Comparison of ENCODE assay signal across 15 mouse cellular contexts in genomic region chrX:16656511-16656910, GRCm38 (mm10). TPM values are rescaled to one million over a fixed set of nuclear protein-coding genes. Genes with fewer than 3 reads are reported as not detected.
DNase-seq lines count a peak whose midpoint lies in the region; ATAC-seq and TF ChIP-seq lines count a peak whose summit lies in the region.
"Had no signal": no experiment of that assay in that cellular context is flagged by ENCODE, and none has a peak within 500 bp of the region (broad histone marks: within the 10 kb centered on the region; RNA-seq: fewer than 3 reads in every experiment).

No protein-coding gene starts in this region.

- WGBS in heart, embryonic 10.5 days = 77% methylated on average over 2 of the region's 2 CpGs
- WGBS in lung, embryonic 14.5 days = 56% methylated on average over 2 of the region's 2 CpGs
- WGBS in embryonic facial prominence, embryonic 14.5 days = 61% methylated on average over 2 of the region's 2 CpGs

- no peak overlapping the region for H3K9ac ChIP-seq in lung, embryonic 14.5 days
- H3K9ac ChIP-seq in embryonic facial prominence, embryonic 14.5 days (ENCODE audit: low read depth, low read length) = no peak overlapping the region
- H3K9ac ChIP-seq: intestine, embryonic 15.5 days; liver, postnatal 0 days; midbrain, embryonic 12.5 days; neural tube, embryonic 12.5 days; stomach, embryonic 15.5 days had no signal

- H3K27ac ChIP-seq in heart, embryonic 10.5 days = no peak overlapping the region
- no peak overlapping the region for H3K27ac ChIP-seq in lung, embryonic 14.5 days (ENCODE audit: low read depth)
- H3K27ac ChIP-seq in embryonic facial prominence, embryonic 14.5 days (replicated peaks; ENCODE audit: low read depth, low read length) = no peak overlapping the region
- H3K27ac ChIP-seq: forebrain, embryonic 10.5 days; intestine, embryonic 15.5 days; midbrain, embryonic 12.5 days; neural tube, embryonic 12.5 days; stomach, embryonic 15.5 days had no signal

- H3K4me3 ChIP-seq in heart, embryonic 10.5 days = no peak overlapping the region
- H3K4me3 ChIP-seq in lung, embryonic 14.5 days (ENCODE audit: low read depth, low read length) = no peak overlapping the region
- no peak overlapping the region for H3K4me3 ChIP-seq in embryonic facial prominence, embryonic 14.5 days (ENCODE audit: low read depth, low read length)
- H3K4me3 ChIP-seq: forebrain, embryonic 10.5 days; intestine, embryonic 15.5 days; midbrain, embryonic 12.5 days; neural tube, embryonic 12.5 days; stomach, embryonic 15.5 days had no signal

- DNase-seq in heart, adult 11 months = peak; percentile 78
- DNase-seq in heart, embryonic 10.5 days (ENCODE audit: low spot score) = no peak
- peak; percentile 72 for DNase-seq in lung, embryonic 14.5 days
- DNase-seq in lung, postnatal 4 days = no peak
- peak; percentile 53 for DNase-seq in embryonic facial prominence, embryonic 14.5 days (ENCODE audit: low spot score)
- peak; percentile 9 for DNase-seq in mesoderm, embryonic 11.5 days (ENCODE audit: low read depth, low spot score)
- DNase-seq in urinary bladder, postnatal 10 days (ENCODE audit: low spot score) = no peak
- no peak for DNase-seq in layer of hippocampus, postnatal 14 days (ENCODE audit: low spot score in 2 of 2)
- DNase-seq: liver, postnatal 0 days; thymus, postnatal 25 days had no signal

- H3K4me2 ChIP-seq in lung, embryonic 14.5 days = no peak overlapping the region
- no peak overlapping the region for H3K4me2 ChIP-seq in embryonic facial prominence, embryonic 14.5 days (ENCODE audit: low read depth, low read length)
- H3K4me2 ChIP-seq: intestine, embryonic 15.5 days; midbrain, embryonic 12.5 days; neural tube, embryonic 12.5 days; stomach, embryonic 15.5 days had no signal

- H3K4me1 ChIP-seq in heart, embryonic 10.5 days = no peaks in the 10 kb centered on the region
- no peaks in the 10 kb centered on the region for H3K4me1 ChIP-seq in lung, embryonic 14.5 days (ENCODE audit: insufficient read depth)
- no peaks in the 10 kb centered on the region for H3K4me1 ChIP-seq in embryonic facial prominence, embryonic 14.5 days (ENCODE audit: control insufficient read depth, insufficient read depth, low read length)
- H3K4me1 ChIP-seq: forebrain, embryonic 10.5 days; intestine, embryonic 15.5 days; midbrain, embryonic 12.5 days; neural tube, embryonic 12.5 days; stomach, embryonic 15.5 days had no signal

- H3K36me3 ChIP-seq in heart, embryonic 10.5 days = no peaks in the 10 kb centered on the region
- no peaks in the 10 kb centered on the region for H3K36me3 ChIP-seq in lung, embryonic 14.5 days (ENCODE audit: insufficient read depth)
- no peaks in the 10 kb centered on the region for H3K36me3 ChIP-seq in embryonic facial prominence, embryonic 14.5 days (ENCODE audit: control insufficient read depth, insufficient read depth, low read length)
- H3K36me3 ChIP-seq: forebrain, embryonic 10.5 days; intestine, embryonic 15.5 days; midbrain, embryonic 12.5 days; neural tube, embryonic 12.5 days; stomach, embryonic 15.5 days had no signal

- no peaks in the 10 kb centered on the region for H3K27me3 ChIP-seq in heart, embryonic 10.5 days (ENCODE audit: insufficient read depth, poor library complexity, severe bottlenecking)
- H3K27me3 ChIP-seq in lung, embryonic 14.5 days (ENCODE audit: insufficient read depth, low read length) = no peaks in the 10 kb centered on the region
- H3K27me3 ChIP-seq in embryonic facial prominence, embryonic 14.5 days (replicated peaks; ENCODE audit: control insufficient read depth, insufficient read depth, low read length) = no peaks in the 10 kb centered on the region
- H3K27me3 ChIP-seq: intestine, embryonic 15.5 days; midbrain, embryonic 12.5 days; neural tube, embryonic 12.5 days; stomach, embryonic 15.5 days had no signal

- H3K9me3 ChIP-seq in heart, embryonic 10.5 days = no peaks in the 10 kb centered on the region
- H3K9me3 ChIP-seq in lung, embryonic 14.5 days (ENCODE audit: low read depth, low read length) = no peaks in the 10 kb centered on the region
- H3K9me3 ChIP-seq in embryonic facial prominence, embryonic 14.5 days (ENCODE audit: control insufficient read depth, low read length) = no peaks in the 10 kb centered on the region
- H3K9me3 ChIP-seq: forebrain, embryonic 10.5 days; intestine, embryonic 15.5 days; midbrain, embryonic 12.5 days; neural tube, embryonic 12.5 days; stomach, embryonic 15.5 days had no signal

- ATAC-seq in lung, embryonic 14.5 days (ENCODE audit: insufficient read depth) = no peak
- ATAC-seq in embryonic facial prominence, embryonic 14.5 days (ENCODE audit: low read depth) = no peak
- ATAC-seq: intestine, embryonic 15.5 days; liver, postnatal 0 days had no signal

- no peak for TF ChIP-seq CTCF in lung, embryonic 14.5 days (IDR thresholded peaks at IDR 0.05; ENCODE audit: low read depth)

RNA-seq across cellular contexts. Expression of gene Maoa, which starts 37.0 kb away (rescaled TPM):
- polyA plus RNA-seq in heart, embryonic 10.5 days (2016; fragmentation: Nextera tagmentation; extraction: Ambion mirVana) = 9.4 and 11.7 TPM in 2 replicates
- polyA plus RNA-seq in lung, embryonic 14.5 days (2014; fragmentation: Nextera tagmentation; extraction: Ambion mirVana) = 33.7 and 34.0 TPM in 2 replicates
- polyA plus RNA-seq in embryonic facial prominence, embryonic 14.5 days (2014; fragmentation: Nextera tagmentation; extraction: Ambion mirVana) = 14.3 and 16.3 TPM in 2 replicates
- total RNA-seq in layer of hippocampus, postnatal 14 days (2021) = 10 to 100 TPM; 21.5 to 22.8 TPM

Comparison
In these comparisons a context has a peak if more than half of its experiments do, and no peak if none do; other contexts are left out.
1. DNase-seq: peak in heart, adult 11 months (single experiment), lung, embryonic 14.5 days (single experiment), embryonic facial prominence, embryonic 14.5 days (single experiment) and mesoderm, embryonic 11.5 days (single experiment); none in heart, embryonic 10.5 days (single experiment), lung, postnatal 4 days (0 of 2), urinary bladder, postnatal 10 days (single experiment) and layer of hippocampus, postnatal 14 days (0 of 2).